Mouse (Mus musculus) retina, embryonic 14.5 days (tissue): ENCODE results near the gene Lmbr1l.
"Not testable (repeated sequence)": the region's sequence is repeated elsewhere in the genome, so short reads cannot be mapped to it uniquely, and the experiment has no call there.

Experiments
- DNase-seq: peaks from one replicate; pipeline ENCODE4 v3.0.0-alpha.2; 2015; ENCODE audit warnings: low spot score

Gene Lmbr1l

DNA sequence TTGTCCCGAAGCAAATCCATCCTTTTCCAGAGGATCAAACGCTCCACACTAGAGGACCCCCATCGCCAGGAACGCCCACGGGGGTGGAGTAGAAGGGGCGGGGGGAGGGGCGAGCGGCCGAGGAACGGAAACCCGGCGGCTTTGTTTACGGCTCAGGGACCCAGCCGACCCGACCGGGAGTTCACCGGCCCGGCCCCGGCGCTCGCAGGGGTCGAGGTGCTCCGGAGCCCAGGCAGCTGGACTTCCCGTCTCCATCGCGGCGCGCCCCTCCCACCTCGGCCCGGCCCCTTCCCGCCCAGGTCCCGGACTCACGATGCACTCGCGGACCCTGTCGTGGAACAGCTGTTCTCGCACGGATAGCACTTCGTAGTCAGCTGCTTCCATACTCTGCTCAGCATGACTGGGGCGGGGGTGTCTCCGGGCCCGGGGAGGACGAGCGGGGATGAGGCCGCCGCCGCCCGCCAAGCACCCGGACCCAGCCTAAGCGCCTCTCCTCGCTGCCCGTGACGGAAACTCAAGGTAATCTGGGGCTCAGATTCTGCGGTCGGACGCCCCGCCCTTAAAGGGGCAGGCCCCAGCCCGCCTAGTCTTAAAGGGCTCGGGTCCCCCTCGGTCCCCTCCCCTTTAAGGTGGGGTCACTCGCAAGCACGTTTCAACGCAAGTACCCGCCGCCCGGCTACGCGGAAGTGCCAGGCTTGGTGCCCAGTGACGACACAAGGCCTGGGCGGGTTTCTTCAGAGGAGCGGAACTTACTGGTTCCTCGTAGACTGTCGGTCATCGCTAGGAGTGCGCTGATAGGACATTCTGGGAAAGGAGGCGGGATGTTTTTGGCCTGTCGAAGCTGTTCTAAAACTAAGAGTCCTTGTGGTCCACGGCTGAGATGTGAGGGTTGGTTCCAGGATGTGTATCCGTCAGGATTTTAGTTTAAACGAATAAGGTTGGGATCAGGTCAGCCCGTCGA is at the start of gene Lmbr1l:
Lmbr1l (minus strand) TSS at position 694 of the 961 bp plus-strand sequence.
- DNase-seq: peak; percentile 99

DNA sequence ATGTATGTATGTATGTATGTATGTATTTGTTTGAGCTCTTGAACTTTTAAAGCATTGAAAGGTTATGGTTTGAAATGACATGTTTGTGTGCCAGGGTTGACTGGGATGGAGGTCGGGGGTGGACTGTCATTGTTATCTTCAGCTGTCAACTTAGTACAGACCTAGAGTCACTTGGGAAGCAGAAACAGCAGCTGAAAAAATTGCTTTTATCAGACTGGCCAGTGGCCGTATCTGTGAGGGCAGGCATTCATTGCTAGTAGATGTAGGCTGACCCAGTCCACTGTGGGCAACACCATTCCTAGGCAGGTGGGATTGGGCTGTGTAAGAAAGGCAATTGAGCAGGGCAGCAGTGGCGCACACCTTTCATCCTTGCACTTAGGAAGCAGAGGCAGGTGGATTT is 41.5 kb upstream of the Lmbr1l start:
- DNase-seq: no peak

DNA sequence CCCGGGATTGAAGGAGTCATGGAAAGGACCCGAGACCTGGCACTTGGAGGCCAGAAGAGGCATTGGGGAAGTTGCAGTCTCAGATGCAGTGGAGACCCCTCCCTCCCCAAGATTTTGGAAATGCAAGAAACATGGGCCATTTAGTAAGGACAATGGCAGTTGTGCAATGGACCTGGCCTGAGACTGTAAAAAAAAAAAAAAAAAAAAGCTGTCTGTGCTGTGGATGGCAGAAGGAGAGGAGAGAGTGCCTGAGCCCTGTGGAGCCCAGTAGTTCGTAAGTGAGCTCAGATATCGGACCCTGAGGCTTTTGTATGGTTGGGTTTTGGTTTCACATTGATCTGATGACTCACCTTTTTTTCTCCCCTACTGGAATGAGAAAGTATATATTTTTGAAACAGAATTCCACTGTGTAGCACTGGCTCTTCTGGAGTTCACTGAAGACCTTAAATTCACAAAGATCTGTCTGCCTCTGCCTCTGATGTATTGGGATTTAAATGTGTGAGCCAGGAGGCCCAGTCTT is 40.9 kb upstream of the Lmbr1l start:
- no peak for DNase-seq

DNA sequence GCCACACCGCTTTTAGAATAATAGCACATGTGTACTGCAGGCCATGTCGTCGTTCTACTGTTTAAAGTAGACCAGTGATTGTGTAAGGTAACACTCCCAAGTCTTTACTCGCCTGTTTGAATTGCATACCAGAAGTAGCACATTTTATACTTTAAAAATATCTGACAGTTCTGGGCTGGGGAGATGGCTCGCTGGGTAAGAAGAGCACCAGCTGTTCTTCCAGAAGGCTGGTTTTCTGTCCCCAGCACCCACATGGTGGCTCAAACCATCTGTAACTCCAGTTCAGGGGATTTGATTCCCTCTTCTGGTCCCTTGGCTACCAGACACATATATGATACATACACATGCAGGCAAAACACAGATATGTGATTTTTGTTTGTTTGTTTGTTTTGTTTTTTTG is 39.4 kb upstream of the Lmbr1l start:
- DNase-seq: no peak

DNA sequence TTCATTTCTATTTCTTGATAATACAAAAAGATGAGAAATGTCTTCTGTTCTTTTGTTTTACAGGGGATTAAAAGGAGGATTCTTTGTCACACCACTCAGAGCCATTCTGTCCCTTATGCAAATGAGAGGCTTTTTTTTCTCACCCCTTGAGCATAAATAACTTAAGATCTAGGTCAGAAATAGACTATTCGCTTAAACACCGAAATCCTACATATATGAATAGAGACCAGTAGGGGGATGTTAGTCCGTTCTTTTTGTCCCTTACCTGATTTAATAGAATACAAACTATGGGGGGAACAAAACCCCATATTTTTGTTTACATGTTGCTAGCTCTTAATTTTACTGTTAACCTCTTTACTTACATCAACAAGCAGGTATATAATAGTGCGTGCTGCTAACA is 38.0 kb upstream of the Lmbr1l start:
- DNase-seq: no peak

DNA sequence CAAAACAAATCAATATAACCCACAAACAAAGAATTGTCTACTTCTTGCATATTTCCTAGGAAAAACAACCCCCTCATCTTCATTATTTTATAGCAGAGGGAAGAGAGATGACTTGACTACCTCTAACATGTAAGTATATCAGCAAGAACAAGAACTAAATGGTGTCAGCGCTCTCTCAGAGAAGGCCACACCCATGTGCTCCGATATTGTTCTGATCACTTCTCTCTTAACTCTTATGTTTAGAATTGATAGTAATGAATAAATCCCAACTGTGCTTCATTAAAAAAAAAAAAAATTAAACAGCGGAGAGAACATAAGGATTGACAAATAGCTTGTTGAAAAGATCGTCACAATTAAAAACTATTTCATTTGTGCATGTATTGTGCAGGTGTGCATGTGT is 37.3 kb upstream of the Lmbr1l start:
- DNase-seq: no peak

DNA sequence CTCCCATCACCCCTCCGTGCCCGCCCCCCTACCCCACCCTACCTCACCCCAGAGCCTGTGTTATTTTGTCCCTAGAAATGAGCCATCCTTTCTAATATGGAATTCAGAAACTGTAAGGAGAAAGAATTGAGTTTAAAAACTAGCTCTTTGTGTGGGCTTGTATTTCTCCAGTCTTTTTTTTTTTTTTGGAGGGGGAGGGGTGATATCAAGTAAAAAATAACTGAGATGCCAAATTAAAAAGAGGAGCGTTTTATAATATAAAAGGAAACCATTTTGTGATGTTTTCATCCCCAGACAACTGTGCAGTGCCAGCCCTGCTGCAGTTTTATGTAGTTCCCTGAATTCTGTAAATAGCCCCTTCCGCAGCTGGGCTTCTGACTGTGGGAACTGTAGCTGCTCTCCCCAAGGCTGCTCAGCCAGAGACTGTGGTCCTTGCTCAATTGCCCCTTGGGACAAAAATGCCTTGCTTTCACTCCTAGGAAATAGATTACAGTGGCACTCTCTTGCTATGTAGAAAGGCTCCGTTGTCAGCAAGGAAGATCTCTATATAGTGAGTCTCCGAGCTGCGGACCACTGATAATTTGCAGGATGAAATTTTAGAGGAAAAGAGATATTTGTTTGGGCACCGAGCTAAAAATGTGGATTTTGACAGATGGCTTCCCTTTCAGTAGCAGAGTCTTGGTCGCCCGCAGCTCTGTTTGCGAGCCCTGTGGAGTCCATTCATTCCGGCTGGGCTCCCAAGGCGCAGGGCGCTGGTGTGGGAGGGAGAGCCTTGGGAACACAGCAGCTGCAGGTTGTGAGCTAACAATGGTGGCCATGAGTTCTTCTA is 36.6 kb upstream of the Lmbr1l start:
- peak; percentile 68 for DNase-seq

DNA sequence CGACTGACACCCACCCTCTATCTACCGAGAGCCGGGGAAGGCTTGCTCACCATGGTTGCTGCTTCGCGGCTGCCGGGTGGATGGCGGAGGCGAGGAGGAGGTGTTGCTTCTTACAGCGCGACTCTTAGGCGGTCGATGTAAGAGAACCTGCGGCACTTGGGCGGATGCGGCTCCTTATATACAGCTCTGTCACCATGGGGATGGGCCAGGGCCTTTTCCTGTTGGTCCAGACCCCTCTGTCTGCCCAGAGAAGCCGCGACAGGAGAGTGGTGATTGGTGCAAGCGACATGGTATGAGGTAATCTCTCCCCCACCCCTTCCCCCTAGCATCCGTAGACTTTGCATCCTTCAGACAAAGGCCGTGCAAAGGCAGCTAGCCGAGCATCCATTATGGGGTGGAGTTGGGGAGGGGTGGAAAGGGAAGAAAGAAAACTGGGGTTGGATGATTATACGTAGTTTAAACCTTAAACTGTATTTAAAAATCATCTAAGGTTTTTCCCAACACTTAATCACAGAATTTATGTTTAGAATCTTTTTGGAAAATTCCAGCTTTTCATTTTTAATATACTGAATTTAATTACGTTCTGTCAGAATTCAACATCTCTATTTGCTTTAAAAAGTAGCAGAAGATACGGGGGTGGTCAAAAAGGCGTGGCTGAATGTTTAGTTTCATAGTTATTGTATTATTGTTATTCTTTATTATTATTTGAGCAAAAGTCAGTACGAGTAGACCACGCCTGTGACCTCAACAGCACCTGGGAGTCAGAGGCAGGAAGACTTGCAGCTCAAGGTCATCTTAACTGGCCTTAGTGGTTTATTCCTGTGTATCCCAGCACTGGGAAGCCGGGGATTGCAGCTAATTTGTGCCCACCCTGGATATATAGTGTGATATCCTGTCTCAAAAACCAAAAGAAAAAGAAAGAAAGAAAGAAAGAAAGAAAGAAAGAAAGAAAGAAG is 35.6 kb upstream of the Lmbr1l start, which contains the start of the genes Gm49450 and Tuba1a:
Gm49450 (minus strand) TSS at position 151 of the 956 bp plus-strand sequence.
Tuba1a (minus strand) TSS at position 303 of the 956 bp plus-strand sequence.
- peak; percentile 100 for DNase-seq

DNA sequence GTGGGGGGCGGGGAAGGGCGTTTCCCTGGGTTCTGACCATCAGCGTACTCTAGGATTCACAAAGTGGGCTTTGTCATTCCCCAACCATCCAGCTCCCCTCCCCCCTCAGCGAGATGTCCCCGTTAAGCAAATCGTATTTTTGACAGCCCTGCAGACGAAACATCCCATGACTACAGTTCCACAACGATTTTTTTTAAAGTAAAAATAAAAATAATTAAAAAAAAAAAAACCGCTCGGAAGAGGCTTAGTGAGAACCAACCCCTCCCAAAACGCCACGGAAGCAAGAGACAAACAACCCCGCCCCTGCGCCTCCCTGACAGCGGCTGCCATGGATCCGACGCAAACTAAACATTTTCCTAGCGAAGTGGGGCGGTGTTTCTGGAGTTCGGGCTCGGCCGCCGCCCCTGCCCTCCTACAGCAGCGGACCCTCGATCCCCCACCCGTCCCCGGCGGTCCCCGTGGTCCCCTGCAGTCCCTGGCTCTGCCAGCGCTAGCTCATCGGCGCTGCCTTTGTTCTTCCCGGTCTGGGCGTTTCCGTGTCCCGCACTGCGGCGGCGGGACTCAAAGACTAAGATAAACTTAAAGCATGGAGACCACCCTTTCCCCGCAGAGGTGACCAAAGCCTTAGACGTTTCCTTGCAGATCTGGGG is 34.8 kb upstream of the Lmbr1l start:
- peak; percentile 72 for DNase-seq

DNA sequence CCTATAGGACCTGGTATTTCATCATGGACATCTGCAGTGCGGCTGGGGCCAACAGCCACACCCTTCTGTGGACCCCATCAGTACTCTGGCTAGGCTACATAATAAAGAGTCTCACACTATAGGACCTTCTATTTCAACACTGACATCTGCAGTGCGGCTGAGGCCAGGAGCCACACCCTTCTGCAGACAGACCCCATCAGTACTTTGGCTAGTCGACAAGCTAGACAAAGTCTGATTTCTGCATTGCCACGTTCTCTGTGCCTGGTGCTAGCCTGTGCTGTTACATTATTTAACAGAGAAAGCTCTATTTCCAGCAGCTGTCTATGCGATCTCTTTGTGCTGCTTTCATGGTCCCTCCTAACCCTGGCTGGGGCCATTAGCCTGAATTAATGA is 34.0 kb upstream of the Lmbr1l start:
- DNase-seq: peak; percentile 62

DNA sequence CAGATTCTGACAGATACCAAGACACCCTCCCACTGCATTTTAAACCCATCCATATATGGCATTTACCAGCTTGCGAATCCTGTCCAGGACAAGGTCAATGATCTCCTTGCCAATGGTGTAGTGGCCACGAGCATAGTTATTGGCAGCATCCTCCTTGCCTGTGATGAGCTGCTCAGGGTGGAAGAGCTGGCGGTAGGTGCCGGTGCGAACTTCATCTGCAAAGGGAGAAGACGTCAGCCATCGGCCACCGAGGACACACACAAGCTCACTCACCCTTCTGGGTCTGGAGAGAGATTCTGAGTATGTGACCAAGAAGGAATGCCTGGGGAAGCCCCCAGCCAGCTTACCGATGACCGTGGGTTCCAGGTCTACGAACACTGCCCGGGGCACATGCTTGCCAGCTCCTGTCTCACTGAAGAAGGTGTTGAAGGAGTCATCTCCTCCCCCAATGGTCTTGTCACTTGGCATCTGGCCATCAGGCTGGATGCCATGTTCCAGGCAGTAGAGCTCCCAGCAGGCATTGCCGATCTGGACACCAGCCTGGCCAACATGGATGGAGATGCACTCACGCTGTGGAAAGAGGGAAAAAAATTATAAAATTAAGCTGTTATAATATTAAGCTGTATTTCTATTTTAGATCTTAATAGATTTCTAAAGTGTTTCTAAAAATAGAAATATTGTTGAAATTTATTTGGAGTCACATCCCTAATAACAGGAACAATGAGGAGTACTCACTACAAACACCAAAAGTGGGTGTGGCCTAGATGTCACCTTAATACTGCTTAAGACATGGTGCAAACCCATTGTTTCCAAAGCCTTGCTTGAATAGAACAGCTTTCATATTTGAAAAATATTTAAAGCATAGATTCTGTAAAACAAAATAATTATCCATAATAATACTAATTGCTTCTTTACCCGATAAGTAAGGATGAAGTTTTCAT is 33.4 kb upstream of the Lmbr1l start:
- DNase-seq: not testable (repeated sequence)

DNA sequence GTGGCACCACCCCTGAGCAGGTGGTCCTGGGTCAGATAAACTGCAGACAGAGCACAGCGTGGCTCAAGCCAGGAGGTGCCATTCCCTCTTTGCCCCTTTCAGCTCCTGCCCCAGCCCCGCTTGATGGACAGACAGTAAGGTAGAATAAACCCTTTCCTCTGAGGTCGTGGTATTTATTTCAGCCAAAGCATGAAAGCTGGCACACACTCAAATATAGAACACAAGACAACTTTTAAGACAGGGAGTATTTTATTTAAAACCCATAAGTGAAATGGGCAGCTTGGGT is 31.5 kb upstream of the Lmbr1l start:
- DNase-seq: no peak

DNA sequence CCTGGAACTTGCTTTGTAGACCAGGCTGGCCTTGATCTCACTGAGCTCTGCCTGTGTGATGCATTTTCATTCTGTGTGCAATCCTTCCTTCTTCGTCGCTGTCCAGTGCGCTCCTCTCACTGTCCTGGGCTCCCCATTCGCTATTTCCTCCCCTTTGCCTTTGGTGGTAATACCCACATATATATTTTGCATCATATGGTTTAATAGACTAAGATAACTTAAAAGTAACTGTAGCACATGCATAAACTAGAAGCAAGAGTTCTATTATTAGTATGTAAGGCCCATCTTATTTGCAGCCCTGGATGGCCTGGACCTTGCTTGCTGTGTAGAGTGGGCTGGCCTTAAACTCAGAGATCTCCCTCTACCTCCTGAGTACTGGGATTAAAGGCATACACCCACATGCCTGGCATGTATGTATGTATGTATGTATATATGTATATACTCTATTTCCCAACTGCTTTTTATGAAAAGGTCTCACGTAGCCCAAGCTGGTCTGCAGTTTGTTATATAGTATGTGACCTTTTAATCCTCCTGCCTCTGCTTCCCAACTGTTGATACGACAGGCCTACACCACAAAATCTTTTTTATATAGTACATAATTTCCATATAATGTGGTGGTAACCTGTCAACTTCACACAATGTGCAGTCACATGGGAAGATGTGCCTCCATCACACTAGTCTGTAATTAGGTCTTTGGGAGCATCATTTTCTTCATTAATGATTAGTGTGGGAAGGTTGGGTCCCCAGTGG is 31.0 kb upstream of the Lmbr1l start:
- no peak for DNase-seq

DNA sequence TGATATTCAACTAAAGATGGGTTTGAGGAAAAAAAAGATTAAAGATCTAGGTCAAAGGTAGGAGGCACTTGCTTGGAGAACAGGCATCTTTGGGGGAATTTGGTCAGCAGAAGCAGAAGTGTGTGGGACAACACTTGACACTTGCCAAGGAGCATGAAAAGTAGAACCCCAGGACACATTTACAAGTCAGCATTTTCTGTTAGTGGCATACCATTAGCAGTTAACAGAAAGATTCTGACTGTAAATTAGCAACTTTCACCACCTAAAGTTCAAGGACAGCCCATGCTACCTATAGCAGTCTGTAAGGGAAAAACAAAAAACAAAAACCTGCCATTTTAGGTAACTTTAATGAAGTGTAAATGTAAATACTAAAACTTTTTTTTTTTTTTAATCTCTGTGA is 30.4 kb upstream of the Lmbr1l start:
- no peak for DNase-seq

DNA sequence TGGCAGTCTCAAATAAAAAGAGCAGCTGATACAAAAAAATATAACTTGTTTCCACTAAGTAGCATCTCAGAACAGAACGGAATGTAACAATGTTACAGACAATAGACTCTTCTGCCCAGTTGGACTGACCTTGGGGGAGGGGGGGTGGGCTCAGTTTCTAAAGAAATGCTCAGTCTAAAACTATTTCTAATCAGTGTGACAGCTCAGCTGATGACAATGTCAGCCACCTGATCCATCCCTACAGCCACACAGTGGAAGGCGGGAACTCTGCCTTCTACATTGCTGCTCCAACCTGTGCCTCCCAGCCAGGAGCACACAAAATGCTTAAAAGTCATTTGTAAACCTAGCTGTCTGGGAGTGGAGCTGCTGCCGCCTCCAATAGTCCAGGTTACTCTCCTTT is 29.9 kb upstream of the Lmbr1l start:
- DNase-seq: peak; percentile 73

DNA sequence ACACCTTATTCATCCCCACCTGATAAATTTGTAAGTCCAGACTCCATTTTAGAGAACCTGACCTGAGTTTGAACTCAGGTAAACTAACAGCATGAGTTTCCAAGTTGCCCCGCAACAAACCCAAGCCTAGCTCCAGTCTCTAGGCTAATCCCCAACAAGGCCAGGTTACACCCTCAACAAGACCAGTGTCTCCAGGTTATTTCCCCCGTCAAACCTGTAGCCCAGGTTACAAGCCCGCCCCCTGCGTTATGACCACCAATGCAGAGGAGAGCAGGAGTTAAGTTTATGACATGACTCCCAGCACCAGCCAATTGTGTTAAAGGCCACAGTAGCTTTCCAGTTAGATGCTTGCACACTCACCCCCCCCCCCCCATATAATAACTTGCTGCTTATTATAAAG is 25.1 kb upstream of the Lmbr1l start:
- DNase-seq: no peak

DNA sequence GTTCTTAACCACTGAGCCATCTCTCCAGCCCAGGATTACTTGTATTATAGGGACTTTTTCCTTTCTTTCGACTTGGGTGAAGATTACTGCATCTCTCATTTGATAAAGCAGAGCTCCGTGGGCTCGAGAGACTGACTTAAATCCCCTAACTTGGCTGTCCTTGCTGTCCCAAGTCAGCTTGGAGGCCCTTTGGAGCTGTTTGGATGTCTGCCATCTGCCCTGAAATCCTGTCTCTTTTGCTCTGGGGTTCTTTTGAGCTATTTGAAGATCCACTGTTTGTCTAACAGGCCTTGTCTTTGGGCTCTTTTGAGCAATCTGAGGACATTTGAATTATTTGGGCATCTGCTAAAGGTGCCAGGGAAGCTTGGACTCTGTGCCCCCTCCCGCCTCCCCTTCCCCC is 24.1 kb upstream of the Lmbr1l start:
- no peak for DNase-seq

DNA sequence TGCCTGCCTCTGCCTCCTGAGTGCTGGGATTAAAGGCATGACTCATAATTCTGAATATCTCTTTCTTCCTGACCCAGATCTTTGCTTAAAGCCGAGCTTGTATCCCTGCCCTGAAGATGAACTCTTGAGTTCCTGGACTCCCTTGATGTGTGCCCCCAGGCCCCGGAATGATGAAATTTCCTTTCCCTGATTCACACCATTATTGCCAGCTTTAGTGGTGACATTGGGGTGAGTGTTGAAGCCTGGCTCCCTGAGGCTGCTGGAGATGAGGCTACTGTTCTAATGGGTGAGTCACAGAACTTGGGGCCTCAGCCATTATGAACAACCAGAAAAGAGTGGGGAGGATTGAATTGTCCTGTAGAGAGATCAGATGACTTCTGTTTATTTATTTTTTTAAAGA is 23.5 kb upstream of the Lmbr1l start:
- no peak for DNase-seq

DNA sequence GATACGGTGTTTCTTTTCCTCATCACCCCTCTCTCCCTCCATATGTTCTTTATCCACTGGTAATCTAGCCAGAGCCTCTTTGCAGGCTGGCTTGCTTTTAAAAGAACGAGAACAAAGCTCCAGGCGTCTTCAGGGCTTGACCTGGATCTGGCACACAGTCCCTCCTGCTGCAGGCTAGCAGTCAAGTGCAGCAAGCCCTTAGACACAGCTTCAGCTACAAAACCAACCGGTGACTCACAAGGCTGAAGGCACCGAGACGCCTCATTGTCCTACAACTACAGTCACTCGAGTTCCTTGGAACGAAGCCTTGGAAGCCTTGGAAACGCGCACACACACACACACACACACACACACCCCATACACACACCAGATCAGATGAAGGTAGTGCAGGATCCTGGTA is 22.8 kb upstream of the Lmbr1l start:
- no peak for DNase-seq
